Mouse (Mus musculus) retina, embryonic 14.5 days (tissue): ENCODE results near the gene Commd1.
A peak's percentile ranks its signal among the peaks of the same experiment; 100 is the strongest.

Experiments
- DNase-seq: peaks from one replicate; pipeline ENCODE4 v3.0.0-alpha.2; 2015; ENCODE audit warnings: low spot score

Gene Commd1

DNA sequence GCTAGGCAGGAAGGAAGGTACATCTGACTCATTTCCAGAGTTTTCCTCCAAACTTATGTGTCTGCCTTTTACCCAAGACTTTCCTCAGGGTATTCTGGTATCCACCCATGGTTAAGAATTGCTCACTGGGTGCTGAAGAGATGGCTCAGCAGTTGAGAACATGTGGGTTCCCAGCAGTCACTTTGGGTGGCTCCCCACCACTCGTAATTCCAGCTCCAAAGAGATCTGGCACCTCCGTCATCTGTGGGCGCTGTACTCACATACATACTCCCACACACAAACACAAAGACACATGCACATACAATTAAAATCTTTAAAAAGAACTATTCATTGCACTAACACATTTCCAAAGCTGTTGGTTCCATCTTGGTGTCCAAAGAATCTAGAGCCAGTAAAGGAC, 93.0 kb downstream of the Commd1 start:
- DNase-seq: no peak

DNA sequence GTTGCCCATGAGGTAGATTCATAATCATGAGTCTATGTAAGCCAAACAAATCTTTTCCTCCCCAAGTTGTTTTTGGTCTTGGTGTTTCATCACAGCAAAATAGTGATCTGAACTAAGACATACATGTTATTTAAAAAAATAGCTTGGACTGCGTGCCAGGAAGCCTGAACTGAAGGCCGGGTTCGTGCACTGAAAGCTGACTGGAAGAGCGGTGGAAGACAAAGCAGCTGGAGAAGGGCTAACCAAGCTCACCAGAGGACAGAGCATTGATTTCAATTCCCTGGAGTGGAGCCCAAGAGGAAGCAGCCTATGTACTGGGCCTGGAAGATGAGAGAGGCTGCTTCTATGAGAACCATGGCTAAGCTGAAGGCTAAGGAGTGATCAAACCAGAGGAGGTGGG, 95.2 kb downstream of the Commd1 start:
- no peak for DNase-seq

DNA sequence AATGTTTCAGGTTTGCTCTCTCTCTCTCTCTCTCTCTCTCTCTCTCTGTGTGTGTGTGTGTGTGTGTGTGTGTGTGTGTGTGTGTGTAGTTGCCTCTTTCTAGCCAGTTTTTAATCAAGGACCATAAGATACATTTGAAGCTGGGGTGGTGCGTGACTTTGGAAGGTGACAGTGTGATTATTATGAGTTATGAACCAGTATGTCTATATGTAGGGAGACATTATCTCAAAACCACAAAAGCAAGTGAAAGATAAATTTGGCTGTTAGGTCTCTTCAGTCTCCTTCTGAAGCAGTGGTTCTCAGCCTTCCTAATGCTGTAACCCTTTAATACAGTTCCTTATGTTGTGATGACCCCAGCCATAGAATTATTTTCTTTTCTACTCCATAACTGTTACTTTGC, 96.8 kb downstream of the Commd1 start:
- DNase-seq: no peak

DNA sequence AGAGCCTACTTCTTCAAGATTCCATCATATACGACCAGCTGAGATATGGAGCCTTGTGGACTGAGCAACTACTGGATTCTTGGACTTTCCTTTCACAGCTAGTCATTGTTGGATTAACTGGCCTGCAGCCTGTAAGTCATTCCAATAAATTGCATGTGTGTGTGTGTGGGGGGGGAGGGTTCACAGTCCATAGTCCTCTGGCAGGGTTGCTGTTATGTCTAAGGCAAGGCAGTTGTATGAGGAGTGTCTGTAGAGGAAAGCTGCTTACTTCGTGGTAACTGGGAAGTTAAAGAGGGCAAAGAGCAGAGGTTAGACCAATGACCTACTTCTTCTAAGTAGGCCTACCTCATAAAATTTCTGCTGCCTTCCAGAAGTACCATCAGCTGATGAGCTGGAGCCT, 98.5 kb downstream of the Commd1 start:
- DNase-seq: no peak

DNA sequence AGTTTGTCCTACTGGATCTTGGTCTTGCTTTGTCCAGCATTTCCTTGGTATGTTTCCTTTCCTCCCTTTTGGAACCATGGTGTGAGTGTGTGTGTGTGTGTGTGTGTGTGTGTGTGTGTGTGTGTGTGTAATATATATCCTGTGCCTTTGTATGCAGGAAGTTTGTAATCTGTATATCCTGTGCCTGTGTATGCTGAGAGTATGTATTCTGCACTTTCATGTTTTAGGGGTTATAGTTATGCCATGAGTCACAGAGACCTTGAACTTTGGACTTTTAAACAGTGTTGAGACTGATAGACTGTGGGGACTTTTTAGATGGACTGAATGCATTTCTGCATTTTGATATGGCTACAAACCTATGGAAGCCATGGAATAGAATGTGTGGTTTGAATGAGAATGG, 99.3 kb downstream of the Commd1 start:
- no peak for DNase-seq

DNA sequence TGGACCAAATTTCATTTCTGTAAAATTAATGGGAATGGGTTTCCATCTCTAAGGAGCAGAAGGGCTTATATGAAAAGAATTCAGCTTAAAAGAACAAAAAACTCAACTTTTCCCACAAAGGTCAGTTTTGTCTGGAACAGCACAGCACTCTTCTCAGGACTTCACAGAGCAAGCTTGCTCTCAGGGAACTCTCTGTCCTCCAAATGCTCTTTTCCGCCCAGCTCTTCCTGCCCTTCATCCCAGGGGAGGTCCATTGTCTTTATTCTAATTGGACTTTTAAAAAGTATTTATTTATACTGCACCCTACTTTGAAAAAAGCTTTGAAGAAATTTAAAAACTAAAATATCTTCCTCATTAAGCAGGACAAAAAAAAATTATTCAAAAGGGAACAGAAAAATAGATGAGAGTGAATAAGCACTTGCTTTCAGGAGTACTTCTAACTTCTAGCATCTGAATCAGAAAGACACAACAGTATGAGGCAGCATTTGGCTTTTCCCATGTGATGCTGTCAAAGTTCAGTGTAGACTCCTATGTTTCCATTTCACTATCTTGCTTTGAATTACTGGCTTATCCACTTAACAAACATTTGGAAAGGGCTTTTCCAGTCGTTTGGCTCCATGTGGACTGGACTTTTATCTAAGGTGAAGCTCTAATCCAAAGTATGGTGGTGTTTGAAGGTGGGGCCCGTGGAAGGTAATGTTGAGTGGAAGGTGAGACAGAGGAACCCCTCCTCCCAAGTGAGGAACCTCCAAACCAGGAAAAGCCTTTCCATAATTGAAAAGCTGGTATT, 101.6 kb downstream of the Commd1 start:
- DNase-seq: no peak

DNA sequence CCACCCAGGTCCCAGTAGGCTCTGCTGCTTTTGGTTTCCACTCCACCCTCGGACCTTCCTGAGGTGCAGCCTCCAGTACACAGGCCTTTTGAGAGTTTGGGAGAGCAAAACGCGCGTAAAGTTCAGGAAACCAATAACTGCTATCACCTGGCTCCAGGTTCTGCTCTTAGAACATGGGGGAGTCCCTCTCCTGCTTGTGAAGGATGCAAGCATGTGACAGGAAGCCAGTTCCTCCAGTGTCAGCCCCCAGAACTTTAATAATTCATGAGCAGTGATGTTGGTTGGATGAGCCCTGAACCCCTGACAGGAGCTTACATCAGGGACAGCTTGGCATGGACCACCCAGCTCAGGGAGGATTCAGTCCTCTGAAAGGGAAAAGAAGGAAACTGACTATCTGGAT, 102.5 kb downstream of the Commd1 start:
- no peak for DNase-seq

DNA sequence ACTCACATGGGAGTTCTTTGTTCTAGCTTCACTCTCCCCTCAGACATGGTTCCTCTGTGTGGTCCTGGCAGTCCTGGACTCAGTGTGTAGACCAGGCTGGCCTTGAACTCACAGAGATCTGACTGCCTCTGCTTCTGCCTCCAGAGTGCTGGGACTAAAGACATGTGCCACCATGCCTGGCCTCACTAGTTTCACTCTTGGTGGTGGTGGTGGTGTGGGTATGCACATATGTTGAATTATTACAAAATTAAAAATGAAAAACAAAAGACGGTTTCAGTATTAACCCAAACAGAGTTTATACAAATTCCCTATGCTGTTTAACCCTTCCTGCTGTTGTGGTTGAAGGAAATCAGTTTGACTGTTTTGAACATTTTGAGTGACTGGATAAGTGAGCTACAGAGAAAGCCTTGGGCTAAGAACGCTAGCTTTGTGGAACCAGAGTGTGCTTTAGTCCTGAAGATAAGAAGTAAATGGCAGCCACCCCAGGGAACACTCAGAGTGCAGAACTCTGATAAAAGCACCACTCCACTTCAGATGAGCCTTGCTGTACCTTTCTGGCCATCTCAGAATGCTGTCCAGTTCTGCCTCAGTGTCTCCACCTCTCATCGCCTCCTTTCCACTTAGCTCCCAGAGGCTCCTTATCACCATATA, 105.4 kb downstream of the Commd1 start:
- DNase-seq: no peak

DNA sequence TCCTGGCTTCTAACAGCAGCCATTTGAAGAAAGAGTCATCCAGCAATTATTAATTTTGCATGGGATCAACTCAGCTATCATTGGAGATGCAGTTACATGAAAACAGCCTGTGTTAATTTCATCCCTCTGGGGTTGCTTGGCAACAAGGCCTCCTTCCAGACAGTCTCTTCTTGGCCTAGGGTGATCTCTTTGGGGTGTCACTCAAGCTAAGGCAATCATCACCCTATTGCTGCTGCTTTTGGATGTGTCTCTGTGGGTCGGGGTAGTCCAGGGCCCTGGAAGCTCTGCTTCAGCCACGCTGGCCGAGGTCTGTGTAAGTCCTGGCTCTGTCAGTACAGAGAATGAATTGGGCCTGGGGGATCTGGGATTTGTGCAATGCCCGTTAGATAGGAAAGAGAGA, 106.9 kb downstream of the Commd1 start:
- DNase-seq: no peak

DNA sequence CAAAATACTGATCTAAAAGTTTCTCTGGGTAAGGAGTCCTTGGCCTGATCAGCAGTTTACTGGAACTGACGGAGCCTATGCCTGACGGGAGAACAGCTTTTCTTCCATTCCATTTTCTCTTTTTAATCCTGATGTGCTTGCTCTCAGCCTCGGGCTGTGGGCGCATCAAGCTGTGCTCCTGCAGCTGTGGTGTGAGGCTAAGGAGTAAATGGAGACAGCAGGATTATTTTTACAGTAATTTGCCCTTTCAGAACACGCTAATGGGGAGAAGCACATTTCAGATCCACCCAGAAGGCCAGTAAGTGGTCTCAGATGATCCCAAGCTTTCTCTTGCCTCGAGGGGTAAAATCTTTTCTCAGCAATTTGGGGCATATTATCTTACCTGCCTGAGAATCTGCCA, 107.4 kb downstream of the Commd1 start:
- DNase-seq: no peak

DNA sequence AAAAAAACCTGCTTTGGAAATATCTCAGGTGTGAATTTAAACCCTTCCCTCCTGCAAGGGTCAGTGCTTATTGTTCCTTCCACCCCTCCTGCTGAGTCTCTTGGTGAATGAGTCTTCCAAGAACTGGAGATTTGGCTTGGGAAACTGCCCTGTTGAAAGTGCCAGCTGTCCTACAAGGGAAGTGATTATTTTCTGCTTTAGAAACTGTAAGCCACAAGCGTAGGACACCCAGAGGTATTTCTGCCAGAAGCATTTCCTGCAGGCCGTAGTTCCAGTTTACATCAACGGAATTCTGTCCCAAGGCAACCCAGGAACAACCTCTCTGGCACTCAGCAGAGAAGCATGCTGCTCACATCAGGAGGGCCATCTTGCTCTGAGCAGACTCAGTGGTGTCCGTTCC, 108.8 kb downstream of the Commd1 start:
- DNase-seq: no peak

DNA sequence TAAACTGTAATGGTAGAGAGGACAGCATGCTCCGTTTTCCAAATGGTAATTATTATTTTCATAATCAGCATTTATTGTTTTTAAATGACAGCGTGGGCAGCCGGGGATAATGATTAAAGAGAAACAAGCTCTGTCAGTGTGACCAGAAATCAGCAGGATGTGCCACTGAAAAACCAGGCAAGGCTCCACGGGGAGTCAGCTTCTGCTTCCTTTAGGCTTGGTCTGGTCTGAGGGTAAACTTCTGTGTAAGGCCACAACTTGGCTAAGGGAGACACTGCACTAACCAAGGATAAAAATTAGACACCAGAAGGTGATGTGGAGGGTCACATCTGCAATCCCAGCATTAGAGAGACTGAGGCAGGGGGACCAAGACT, 109.9 kb downstream of the Commd1 start:
- no peak for DNase-seq

DNA sequence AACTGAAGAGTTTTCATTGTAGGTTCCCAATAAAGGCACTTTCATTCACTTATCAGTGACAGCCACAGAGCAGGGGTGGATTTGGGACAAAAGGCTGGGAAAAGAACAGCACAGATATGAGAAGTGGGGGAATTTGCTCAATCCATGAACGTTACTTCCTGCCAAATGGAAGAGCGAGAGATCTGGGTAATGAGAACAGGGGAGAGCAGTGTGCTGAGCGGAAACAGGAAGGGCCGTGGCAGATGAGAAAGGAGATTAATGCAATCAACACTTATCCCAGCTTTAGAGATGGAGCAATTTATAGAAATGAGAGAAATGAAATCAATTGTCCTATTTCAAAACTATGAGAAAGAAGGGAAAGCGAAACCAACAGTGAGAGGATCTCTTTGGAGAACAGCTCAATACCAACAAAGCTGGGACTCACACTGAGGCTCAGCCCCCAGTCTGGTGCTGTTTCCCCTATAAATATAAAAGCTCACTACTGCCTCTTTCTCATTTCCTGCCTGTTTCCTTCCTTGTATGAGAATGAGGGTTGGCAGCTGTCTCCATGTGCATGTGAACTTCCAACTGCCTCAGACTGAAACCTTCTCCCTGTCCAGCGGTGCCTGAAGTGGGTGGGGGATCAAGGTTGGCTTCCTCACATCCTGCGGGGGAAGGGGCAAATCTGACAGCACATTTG, 110.4 kb downstream of the Commd1 start:
- no peak for DNase-seq

DNA sequence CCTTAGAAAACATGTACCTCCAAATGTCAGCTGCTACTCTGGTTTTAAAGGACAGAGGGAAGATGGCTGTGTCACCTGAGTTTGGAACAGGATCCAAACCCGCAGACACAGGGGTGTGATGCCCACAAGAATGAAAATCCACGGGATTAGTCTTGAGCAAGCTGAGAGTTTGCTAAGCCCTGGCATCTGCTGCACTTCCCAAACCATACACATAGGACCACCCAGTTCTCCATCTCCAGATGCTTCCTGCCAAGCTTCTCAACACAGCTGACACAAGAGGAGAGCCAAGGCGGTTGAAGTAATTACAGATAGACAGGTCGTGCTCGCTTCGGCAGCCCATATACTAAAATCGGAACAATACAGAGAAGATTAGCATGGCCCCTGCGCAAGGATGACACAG, 113.6 kb downstream of the Commd1 start:
- no peak for DNase-seq

DNA sequence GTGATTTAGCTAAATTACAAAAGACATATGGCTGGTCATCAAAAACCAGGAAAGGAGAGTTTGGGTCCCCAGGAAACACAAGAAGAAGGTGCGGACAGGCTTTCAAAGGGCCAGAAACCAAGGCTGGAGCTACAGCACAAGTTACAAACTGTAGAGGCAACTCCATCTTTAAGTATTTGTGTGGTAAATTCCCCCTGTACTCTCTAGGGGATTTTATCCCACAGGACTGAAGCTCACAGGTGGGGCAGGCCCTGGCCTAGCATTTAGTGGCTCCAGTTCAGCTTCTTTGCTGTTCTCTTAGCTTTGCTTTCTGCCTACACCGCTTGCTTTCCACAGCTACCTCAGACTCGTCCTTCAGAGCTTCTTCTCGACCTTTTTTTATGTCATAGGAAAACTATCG, 114.5 kb downstream of the Commd1 start:
- DNase-seq: no peak

DNA sequence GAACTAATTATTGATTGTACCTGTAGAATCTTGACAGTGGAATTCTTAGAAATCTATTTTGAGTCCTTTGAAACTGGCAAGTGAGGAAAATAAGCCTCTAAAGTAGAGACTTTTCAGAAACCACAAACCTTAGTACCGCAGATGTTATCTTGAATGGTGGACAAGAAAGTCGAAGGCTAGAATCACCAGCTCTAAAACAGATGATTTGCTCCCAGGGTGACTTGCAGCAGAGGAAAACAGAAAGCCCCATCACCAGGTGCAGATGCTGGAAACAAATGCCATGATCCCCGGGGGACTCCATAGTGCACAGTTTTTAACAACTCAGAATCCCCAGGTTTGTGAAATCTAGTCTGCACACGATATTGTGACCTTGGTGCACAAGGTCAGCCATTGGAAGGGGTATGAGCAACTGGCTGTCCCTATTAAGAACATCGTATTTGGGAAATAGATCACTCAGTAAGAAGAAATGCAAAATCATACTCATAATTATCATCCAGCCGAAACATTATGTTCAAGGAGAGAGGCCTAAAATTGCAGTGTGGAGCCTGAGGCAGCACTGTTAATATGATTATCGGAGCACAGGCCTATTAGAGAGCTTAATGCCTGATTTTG, 116.4 kb downstream of the Commd1 start:
- no peak for DNase-seq

DNA sequence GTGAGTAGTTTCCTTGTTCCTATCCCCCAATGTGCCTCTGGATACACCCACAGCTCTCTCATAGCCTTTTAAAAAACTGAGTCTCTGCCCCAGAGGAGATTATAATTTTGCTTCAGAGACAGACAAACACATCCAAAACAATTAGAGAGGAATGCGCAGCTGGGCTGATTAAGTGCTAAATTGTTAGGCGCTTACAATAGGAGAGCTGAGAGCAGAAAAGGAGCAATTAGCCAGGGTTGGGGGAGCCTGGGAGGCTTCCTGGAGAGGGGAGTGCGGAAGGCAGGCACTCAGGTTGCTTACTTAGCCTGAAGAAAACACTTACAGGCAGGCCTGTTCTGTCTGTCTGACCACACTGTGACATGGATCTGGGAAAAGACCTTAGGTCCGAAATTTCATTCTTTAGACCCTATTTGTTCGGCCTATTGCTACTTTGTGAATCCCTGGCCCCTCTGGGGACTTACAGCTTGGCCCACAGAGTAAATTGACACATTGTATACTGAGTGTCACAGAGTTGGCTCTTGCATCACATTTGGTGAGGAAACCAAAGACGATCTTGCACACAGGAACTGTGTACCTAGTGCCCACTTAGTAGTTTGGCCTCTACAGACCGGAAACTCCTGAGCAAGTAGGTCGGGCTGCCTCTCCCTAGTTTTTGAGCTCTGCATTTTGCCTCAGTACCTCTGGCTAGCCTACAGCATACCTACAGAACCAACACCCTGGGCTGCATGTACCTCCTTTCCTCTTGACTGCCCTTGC, 117.7 kb downstream of the Commd1 start:
- DNase-seq: peak; percentile 61

DNA sequence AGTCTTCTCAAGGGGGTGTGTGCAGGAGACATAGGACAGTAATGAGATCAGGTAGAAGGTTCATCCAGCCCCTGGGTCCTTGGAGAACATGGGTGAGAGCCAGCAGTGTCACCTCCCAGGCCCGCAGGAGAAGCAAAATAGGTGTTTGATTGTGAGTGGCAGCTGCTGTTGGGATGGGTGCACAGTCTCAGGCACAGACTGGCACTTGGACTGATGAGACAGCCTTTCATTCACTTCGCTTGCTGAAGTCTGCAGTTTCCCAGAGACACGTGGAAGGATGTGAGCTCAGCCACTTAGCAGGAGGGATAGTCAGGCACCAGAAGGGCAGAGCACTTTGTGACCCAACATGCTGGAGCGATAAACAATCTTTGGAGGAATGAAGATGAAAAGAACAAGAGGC, 118.6 kb downstream of the Commd1 start:
- DNase-seq: no peak

DNA sequence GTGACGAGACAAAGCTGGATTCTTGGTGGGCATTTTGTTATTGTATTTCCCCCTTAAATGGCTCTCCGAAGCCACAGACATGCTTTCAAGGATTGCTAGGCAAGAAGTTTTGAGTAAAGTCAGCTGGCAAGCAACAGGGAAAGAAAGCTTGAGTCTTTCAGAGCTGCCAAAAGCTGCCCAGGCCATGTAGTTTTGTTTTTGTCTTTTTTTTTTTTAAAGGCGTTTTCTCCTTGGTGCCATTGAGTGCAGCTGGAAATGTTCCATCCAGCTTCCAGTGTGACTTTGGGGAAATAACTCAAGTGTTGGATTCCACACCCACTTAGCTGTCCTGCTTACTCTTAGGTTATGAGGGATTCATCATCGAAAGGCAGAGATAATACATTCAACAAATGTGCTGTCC, 120.9 kb downstream of the Commd1 start:
- no peak for DNase-seq

DNA sequence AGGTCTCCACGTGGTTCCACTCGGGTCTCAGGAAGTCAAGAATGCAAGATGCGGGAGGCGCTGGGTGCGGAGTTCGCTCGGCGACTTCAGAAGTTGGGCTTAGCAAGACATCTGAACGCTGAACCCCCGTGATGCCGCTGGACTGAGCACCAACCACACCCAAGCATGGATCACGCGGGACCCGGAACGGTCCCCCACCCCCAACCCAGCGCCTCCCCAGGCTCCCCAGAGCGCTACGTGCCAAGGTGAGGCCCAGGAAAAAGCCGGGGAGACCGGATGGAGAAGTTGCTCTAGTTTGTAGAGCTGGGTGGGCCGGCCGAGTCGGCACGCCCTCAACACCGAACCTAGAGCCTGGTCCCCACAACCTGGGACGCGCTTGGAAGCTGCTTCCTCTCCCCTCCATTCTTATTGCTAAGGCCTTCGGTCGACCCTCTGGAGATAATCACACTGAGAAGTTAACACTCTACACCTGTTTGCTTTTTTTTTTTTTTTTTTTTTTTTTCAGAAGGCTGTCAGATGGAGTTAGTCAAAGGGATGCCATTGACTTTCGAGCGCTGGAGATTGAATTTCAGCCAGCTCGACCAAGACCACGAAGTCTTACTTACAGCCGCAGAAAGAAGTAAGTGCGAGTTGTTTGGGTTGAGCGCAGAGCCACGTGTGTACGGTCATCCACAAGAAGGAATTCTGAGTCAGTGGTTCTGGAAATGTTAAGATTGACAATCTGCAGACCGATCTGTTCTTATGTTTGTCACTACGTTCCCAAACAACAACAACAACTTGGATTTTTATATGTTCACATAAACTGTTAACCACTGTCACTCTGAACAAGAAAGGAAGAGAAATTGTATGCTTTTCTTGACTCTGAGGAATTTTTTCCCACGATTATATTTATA, 121.6 kb downstream of the Commd1 start, which contains the start of gene B3gnt2:
Gene B3gnt2 (minus strand): TSS at position 627 of the 893 bp plus-strand sequence.
- peak; percentile 27 for DNase-seq
